Mouse (Mus musculus): ENCODE data around the gene Fam50a. TPM values are rescaled to one million over a fixed set of nuclear protein-coding genes. Genes with fewer than 3 reads are reported as not detected.

Fam50a gene
- polyA plus RNA-seq, 1 experiment from 2014 or later = 63.9 TPM

GRCm38 (mm10) chrX:74283092-74283437 lies 29.8 kb upstream of the Fam50a start:
- no peaks in the 10 kb centered on the region for H3K27me3 ChIP-seq
- peak overlapping the region; percentile 74 for H3K4me2 ChIP-seq
- no peaks in the 10 kb centered on the region for H3K9me3 ChIP-seq
- H3K36me3 ChIP-seq = no peaks in the 10 kb centered on the region
- no peak; the same call in none of the 2 replicates for ATAC-seq (ENCODE audit: borderline replicate concordance, extremely low read depth, low FRiP score, low TSS enrichment)
- peak overlapping the region; percentile 64 for H3K9ac ChIP-seq
- 0 out of 2 replicates have a peak, but pooled peaks cover 7% of the 10 kb centered on the region for H3K4me1 ChIP-seq
- peak overlapping the region; percentile 57 for H3K4me3 ChIP-seq
- WGBS = 37% methylated on average over 5 of the region's 5 CpGs
- H3K27ac ChIP-seq = peak overlapping the region; percentile 92

- Histone ChIP-seq H3K36me3 (no peaks in the 10 kb centered on the region), H3K27me3 (no peaks in the 10 kb centered on the region), H3K4me2 (no peak overlapping the region), H3K9me3 (no peaks in the 10 kb centered on the region), H3K27ac (no peak overlapping the region), H3K4me1 (no peaks in the 10 kb centered on the region), H3K9ac (no peak overlapping the region), H3K4me3 (no peak overlapping the region)
- ATAC-seq (ENCODE audit: borderline replicate concordance, extremely low read depth, low FRiP score, low TSS enrichment) = no peak
- 66% methylated on average over 4 of the region's 4 CpGs for WGBS
Observed at GRCm38 (mm10) chrX:74293431-74293830, 19.4 kb upstream of the Fam50a start.

GRCm38 (mm10) chrX:74296538-74297448 lies 16.0 kb upstream of the Fam50a start, which contains the start of gene Atp6ap1:
TSS of gene Atp6ap1 (plus strand) at chrX:74297097.
- peak; percentile 99 for ATAC-seq (ENCODE audit: borderline replicate concordance, extremely low read depth, low FRiP score, low TSS enrichment)
- 13% methylated on average over 37 of the region's 37 CpGs for WGBS

GRCm38 (mm10) chrX:74298348-74298747 lies 14.5 kb upstream of the Fam50a start:
- H3K27me3 ChIP-seq = no peaks in the 10 kb centered on the region
- no peak overlapping the region for H3K4me2 ChIP-seq
- H3K36me3 ChIP-seq = peaks cover 16% of the 10 kb centered on the region; the same call in 1 of the 2 replicates
- H3K9me3 ChIP-seq = no peaks in the 10 kb centered on the region
- no peaks in the 10 kb centered on the region for H3K4me1 ChIP-seq
- no peak overlapping the region for H3K9ac ChIP-seq
- ATAC-seq (ENCODE audit: borderline replicate concordance, extremely low read depth, low FRiP score, low TSS enrichment) = no peak
- H3K4me3 ChIP-seq = no peak overlapping the region
- WGBS = 80% methylated on average over 1 of the region's 1 CpGs
- H3K27ac ChIP-seq = no peak overlapping the region

More at GRCm38 (mm10) chrX:74296538-74297448, 16.0 kb upstream of the Fam50a start, which contains the start of gene Atp6ap1:
- peak within 1 kb of the TSS; percentile 66 for H3K4me2 ChIP-seq
- no peaks in the 10 kb centered on the region for H3K4me1 ChIP-seq
- H3K27ac ChIP-seq = peak within 1 kb of the TSS; percentile 47
- peaks cover 14% of the 10 kb centered on the region; the same call in 1 of the 2 replicates for H3K36me3 ChIP-seq
- H3K27me3 ChIP-seq = no peaks in the 10 kb centered on the region
- H3K9ac ChIP-seq = peak within 1 kb of the TSS; percentile 72
- H3K4me3 ChIP-seq = peak within 1 kb of the TSS; percentile 71
- no peaks in the 10 kb centered on the region for H3K9me3 ChIP-seq

- Histone ChIP-seq H3K4me2 (no peak overlapping the region), H3K36me3 (peaks cover 18% of the 10 kb centered on the region; the same call in 1 of the 2 replicates), H3K9ac (no peak overlapping the region), H3K9me3 (no peaks in the 10 kb centered on the region), H3K27ac (no peak overlapping the region), H3K27me3 (no peaks in the 10 kb centered on the region), H3K4me1 (no peaks in the 10 kb centered on the region), H3K4me3 (no peak overlapping the region)
- 86% methylated on average over 3 of the region's 3 CpGs for WGBS
- ATAC-seq (ENCODE audit: borderline replicate concordance, extremely low read depth, low FRiP score, low TSS enrichment) = no peak
Observed at GRCm38 (mm10) chrX:74299721-74300120, 13.1 kb upstream of the Fam50a start.

- no peaks in the 10 kb centered on the region for H3K9me3 ChIP-seq
- WGBS = 13% methylated on average over 39 of the region's 41 CpGs
- H3K36me3 ChIP-seq = peaks cover 45% of the 10 kb centered on the region
Observed at GRCm38 (mm10) chrX:74304867-74305700, 7.7 kb upstream of the Fam50a start, which contains the start of gene Gdi1. TSS of gene Gdi1 (plus strand) at chrX:74304998.

GRCm38 (mm10) chrX:74328725-74329161 lies 15.9 kb downstream of the Fam50a start, which contains the start of gene Plxna3:
TSS of gene Plxna3 (plus strand) at chrX:74329066.
- peak within 1 kb of the TSS; percentile 78 for H3K27ac ChIP-seq
- peak within 1 kb of the TSS; percentile 56 for H3K9ac ChIP-seq
- H3K4me3 ChIP-seq = peak within 1 kb of the TSS; percentile 49
- peak; percentile 95 for ATAC-seq (ENCODE audit: borderline replicate concordance, extremely low read depth, low FRiP score, low TSS enrichment)
- H3K36me3 ChIP-seq = no peaks in the 10 kb centered on the region
- H3K4me2 ChIP-seq = peak within 1 kb of the TSS; percentile 66
- 0 out of 2 replicates have a peak, but pooled peaks cover 6% of the 10 kb centered on the region for H3K4me1 ChIP-seq
- H3K9me3 ChIP-seq = no peaks in the 10 kb centered on the region
- H3K27me3 ChIP-seq = no peaks in the 10 kb centered on the region
- 18% methylated on average over 25 of the region's 30 CpGs for WGBS

More at GRCm38 (mm10) chrX:74304867-74305700, 7.7 kb upstream of the Fam50a start, which contains the start of gene Gdi1:
- H3K4me2 ChIP-seq = peak within 1 kb of the TSS; percentile 57
- H3K27me3 ChIP-seq = no peaks in the 10 kb centered on the region
- peak within 1 kb of the TSS; percentile 90 for H3K27ac ChIP-seq
- no peaks in the 10 kb centered on the region; the same call in 1 of the 2 replicates for H3K4me1 ChIP-seq
- H3K9ac ChIP-seq = peak within 1 kb of the TSS; percentile 63
- peak; percentile 85 for ATAC-seq (ENCODE audit: borderline replicate concordance, extremely low read depth, low FRiP score, low TSS enrichment)
- H3K4me3 ChIP-seq = peak within 1 kb of the TSS; percentile 60

GRCm38 (mm10) chrX:74329215-74329671 lies 16.4 kb downstream of the Fam50a start:
- peak overlapping the region; percentile 66 for H3K4me2 ChIP-seq
- 0 out of 2 replicates have a peak, but pooled peaks cover 6% of the 10 kb centered on the region for H3K4me1 ChIP-seq
- H3K9ac ChIP-seq = peak overlapping the region; percentile 56
- 0 out of 2 replicates have a peak, but pooled peaks have one; percentile 13 for ATAC-seq (ENCODE audit: borderline replicate concordance, extremely low read depth, low FRiP score, low TSS enrichment)
- H3K36me3 ChIP-seq = no peaks in the 10 kb centered on the region
- 14% methylated on average over 10 of the region's 10 CpGs for WGBS
- no peak overlapping the region for H3K27ac ChIP-seq
- no peaks in the 10 kb centered on the region for H3K9me3 ChIP-seq
- H3K4me3 ChIP-seq = peak overlapping the region; percentile 49
- no peaks in the 10 kb centered on the region for H3K27me3 ChIP-seq

GRCm38 (mm10) chrX:74330166-74330930 lies 17.5 kb downstream of the Fam50a start:
- Histone ChIP-seq H3K36me3 (no peaks in the 10 kb centered on the region), H3K9me3 (no peaks in the 10 kb centered on the region), H3K9ac (no peak overlapping the region), H3K27ac (no peak overlapping the region), H3K4me2 (peak overlapping the region; percentile 66), H3K4me3 (peak overlapping the region; percentile 49; the same call in 1 of the 2 replicates), H3K4me1 (0 out of 2 replicates have a peak, but pooled peaks cover 6% of the 10 kb centered on the region), H3K27me3 (no peaks in the 10 kb centered on the region)
- 31% methylated on average over 2 of the region's 2 CpGs for WGBS
- ATAC-seq (ENCODE audit: borderline replicate concordance, extremely low read depth, low FRiP score, low TSS enrichment) = no peak

GRCm38 (mm10) chrX:74352645-74353466 lies 40.0 kb downstream of the Fam50a start:
- Histone ChIP-seq H3K4me3 (peak overlapping the region; percentile 49), H3K4me2 (peak overlapping the region; percentile 60), H3K27ac (peak overlapping the region; percentile 59), H3K9ac (peak overlapping the region; percentile 51), H3K4me1 (no peaks in the 10 kb centered on the region), H3K36me3 (no peaks in the 10 kb centered on the region), H3K9me3 (no peaks in the 10 kb centered on the region), H3K27me3 (no peaks in the 10 kb centered on the region)
- peak; percentile 42 for ATAC-seq (ENCODE audit: borderline replicate concordance, extremely low read depth, low FRiP score, low TSS enrichment)
- WGBS = 25% methylated on average over 13 of the region's 13 CpGs

All from lung, embryonic 15.5 days (tissue).